Mouse (Mus musculus) frontal cortex, postnatal 25 days (tissue): ENCODE results near the gene Dnah17.

Experiments
- DNase-seq, 2 experiments: peaks; one replicate each; pipeline ENCODE4 v3.0.0; 2022; ENCODE audit warnings: low spot score in 2 of 2

Gene Dnah17

GRCm38 (mm10) chr11:117972656-117973558 lies 157.5 kb downstream of the Dnah17 start:
- DNase-seq, result no peak
